Mouse (Mus musculus): ENCODE measurements at regions not wholly inside any gene's neighbourhood (a gene's known extent, or its start where the extent isn't known, plus 50 kb on each side); places are given as distances from the start of the nearest gene placed in this dataset.

- no peak for DNase-seq
Observed at GRCm38 (mm10) chr1:165086131-165086530, 74.4 kb downstream of the Tbx19 start.

DNA sequence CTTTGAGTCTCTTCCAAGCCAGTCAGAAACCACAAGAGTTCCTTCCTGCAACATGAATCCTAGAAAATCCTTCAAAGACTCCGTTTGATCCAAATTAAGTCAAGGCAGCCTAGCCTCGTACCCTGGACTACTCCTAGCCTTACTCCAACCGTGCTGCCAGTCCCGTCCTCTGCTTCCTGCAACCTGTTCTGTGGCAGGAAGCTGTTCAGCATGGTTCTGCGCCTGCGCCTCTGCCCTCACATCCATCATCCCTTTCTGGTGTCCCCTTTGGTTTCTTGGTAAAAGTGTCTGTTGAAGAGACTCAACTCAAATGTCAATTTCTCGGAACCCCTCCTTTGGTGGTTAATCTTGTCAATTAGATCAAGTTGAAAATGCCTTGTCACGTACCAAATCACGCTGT is 75.8 kb downstream of the Tbx19 start:
- no peak for DNase-seq

DNA sequence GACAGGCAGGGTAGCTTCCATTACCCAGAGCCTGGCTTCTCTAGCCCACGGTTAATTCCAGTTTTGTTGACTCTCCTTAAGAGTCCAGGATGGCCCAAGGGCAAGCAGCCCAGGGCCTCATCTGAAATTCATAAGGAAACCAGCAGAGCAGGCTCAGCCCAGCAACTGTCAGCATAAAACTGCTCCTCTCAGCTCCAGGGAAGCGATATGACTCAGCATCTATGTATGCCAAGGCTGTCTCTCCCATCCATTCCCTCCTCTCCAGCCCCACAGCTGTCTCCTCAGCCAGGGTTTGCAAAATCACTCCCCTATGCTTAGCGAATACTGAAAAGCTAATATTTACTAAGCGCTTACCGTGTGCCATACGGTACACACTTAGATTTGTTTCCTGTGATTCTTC is 76.4 kb downstream of the Tbx19 start:
- DNase-seq = no peak

DNA sequence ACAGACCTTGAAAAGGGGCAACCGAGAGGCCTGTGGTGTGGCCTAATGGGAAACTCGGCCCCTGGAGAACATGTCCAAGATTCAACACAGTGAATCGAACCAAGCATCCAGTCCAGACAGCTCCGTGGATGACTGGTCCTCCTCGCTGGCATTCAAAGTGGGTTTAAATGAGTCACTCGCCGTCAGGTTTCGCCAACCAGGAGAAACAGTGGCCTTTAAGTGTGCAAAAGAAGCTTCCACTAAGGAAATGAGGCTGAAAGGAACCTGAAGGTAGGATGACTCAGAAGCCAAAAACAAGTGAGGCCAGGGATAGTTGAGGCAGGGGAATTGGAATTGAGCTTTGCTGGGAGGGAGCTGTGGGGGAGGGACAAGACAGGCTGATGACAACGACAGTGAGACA is 80.2 kb downstream of the Tbx19 start:
- DNase-seq = no peak

- no peak for DNase-seq
Observed at GRCm38 (mm10) chr1:165077313-165077712, 83.3 kb downstream of the Tbx19 start.

DNA sequence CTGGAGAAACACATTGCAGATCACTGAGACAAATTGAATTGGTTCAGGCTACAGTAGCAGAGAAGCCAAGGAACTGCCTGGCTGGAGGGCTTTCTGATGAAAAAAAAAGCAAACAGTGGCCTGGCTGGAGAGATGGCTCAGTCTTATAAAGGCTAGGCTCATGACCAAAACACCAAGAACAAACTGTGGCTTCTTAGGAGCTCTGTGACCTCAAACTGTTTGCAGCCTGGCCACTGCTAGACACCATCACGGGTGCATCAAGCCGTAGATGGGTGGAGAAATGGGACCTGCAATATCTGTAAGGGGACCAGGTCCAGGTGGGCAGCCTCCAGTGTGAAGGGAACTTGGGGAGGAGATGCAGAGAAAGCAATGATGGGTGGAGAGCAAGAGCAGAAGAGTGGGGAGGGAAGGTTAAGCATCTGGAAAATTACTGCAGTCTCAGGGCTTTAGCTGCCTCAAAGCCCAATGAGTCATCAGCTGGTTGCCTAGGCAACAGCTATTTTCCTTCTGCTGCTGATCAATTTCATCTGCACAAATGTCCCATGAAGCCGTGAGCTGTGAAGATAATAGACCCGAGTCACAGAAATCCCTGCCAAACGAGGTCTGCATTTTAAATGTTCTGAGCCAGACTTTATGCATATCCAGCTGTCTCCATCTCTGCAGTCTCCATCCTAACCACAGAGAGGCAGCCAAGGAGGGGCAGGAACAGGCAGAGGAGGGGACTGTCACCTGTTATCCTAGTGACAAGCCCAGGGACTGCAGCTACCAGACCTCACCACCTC is 85.1 kb downstream of the Tbx19 start:
- DNase-seq = no peak

- DNase-seq = no peak
Observed at GRCm38 (mm10) chr1:165071831-165072491, 88.6 kb downstream of the Tbx19 start.

DNA sequence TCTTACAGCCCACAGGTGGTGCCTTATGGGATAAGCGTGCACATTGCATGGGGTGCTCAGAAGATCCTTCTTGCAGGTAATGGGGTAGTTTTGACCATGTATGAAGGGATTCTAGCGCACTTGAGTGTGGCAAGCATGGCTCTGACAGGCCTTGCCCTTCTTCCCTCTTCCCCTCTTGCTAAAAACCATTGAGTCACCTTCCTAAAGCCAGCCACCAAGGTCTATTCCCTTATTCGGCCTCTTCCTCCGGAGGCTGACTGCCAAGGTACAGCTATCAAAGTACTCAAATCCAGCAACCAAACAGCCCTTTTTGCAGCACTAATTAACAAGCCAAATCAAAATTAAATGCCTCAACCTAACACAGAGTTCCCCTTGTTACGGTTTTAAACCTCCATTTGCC is 95.6 kb downstream of the Tbx19 start:
- DNase-seq = no peak

DNA sequence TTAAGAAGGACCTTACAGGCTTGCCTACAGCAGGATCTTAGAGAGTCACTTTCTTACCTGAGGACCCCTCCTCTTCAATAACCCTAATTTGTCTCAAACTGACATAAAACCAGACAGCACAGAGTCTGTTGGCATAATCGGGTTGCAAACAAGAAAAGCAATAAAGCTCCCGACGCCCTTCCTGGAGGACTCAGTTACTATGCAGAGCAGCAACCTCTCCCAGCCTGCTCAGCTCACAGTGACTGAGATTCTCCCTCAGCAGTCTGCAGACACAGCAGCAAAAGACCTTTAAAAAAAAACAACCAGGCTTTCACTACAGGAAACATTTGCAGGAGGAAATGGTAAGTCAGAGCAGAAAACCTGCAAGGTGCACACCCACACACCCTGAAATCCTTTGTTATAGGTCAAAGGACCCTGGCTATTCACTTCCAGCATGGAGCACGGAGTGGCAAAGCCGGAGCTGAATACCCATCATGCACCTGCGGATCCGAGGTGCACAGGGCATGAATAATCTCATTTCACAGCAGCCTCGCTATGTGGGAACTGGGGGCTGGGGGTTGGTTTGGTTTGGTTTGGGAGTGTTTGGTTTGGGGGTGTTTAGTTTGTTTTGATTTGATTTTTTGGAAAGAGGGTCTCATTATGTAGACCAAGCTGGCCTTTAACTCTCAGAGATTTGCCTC is 97.6 kb downstream of the Tbx19 start:
- no peak for DNase-seq

DNA sequence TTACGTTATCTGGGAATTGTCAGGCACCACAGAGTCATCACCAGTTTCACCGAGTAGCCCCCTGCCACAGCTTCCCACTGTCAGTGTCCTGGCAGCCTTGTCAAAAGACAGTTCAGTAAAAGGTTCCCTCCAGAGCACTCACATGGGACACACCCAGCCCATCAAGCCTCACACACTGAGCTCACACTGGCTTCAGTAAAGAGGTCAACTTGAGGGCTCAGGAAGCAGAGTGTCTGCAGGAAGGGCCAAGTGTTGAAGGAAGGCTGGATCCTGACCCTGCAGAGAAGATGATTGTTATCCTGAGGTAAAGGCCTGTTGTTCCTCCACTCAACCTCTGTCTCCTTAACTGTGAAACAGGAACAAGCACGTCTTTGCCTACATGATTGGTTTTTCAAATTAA is 99.2 kb downstream of the Tbx19 start:
- no peak for DNase-seq

GRCm38 (mm10) chr1:165054245-165054644 is 106.3 kb downstream of the Tbx19 start:
- no peak for DNase-seq

DNA sequence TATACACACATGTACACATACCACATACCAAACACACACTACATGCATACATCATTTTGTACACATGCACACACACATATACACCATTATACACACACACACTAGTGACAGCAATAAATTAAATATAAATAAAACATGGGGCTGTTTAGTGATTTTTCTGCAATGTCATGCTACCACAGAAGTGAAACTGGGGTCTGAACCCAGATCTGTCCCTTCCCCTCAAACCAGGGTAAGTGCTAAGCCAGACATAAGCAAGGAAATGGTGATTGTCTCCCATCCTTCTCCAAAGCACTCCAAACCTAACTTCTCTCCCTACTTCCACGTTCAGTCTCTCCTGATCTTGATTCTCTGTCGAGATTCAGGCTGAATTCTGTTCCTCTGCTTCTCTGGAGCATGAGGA is 109.3 kb downstream of the Tbx19 start:
- DNase-seq = no peak

DNA sequence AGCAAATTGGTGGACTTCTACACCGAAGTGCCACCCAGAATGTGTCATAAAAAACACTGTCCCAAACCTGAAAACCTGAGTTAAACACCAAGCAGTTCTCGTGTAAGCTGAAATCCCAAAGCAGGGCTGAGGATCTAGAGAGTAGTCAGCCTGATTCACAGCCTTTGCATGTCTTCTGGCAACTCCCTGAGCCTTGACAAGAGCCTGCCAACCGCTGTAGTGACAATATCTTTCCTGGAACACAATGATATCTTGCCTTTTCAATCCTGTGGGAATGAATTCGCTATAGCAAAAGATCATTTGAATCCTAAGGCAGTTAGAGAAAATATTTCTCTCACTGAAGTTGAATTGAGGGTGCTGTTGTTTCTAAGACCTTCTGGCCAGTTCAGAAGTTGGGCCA is 110.4 kb downstream of the Tbx19 start:
- no peak for DNase-seq

DNA sequence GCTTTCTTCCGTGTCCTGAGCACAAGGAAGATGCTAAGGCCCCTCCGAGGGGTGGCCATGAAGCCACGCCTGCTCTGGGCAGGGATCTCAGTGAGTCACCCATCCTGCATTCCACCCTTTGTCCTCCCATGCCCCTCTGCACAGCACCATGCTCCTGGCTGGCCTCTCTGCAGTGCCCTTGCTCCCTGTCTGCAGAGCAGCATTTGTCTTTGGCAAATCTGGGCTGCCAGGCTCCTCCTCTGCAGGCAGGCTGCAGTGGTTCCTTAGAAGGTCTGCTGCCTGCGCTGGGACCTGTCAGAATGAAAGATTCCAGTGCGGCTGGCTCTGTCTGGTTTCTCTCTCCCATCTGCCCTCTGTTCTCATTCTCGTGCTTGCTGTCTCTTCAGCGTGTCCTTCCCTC is 111.3 kb upstream of the Xcl1 start:
- DNase-seq = peak in 1 of 2 experiments; percentile 2

GRCm38 (mm10) chr1:165046056-165046455 is 110.7 kb upstream of the Xcl1 start:
- DNase-seq = peak in 1 of 2 experiments; percentile 4

GRCm38 (mm10) chr1:165043361-165043760 is 108.0 kb upstream of the Xcl1 start:
- no peak for DNase-seq

- no peak for DNase-seq
Observed at GRCm38 (mm10) chr1:165042105-165042504, 106.8 kb upstream of the Xcl1 start.

GRCm38 (mm10) chr1:165036631-165037030 is 101.3 kb upstream of the Xcl1 start:
- DNase-seq = no peak

DNA sequence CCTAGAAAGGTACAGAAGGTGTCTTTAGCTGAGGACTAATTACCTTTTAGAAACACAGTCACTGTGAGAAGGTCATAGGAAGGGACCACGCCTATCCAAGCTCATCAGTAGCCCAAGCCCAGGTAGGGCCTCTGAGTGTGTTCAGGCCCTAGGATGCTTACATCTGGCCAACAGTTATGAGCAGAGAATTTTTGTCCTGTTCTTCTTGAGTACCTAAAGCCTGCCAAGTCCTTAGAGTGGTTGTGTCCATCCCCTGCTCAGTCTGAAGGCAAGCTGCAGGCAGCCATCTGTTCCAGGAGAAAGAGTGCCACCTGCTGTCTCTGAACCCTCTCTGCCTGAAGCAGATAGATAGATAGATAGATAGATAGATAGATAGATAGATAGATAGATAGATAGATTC is 100.3 kb upstream of the Xcl1 start:
- peak; percentile 41 to 62 for DNase-seq

GRCm38 (mm10) chr1:165020960-165021563 is 85.7 kb upstream of the Xcl1 start:
- DNase-seq = no peak

- DNase-seq = no peak
Observed at GRCm38 (mm10) chr1:165018692-165019309, 83.5 kb upstream of the Xcl1 start.

DNA sequence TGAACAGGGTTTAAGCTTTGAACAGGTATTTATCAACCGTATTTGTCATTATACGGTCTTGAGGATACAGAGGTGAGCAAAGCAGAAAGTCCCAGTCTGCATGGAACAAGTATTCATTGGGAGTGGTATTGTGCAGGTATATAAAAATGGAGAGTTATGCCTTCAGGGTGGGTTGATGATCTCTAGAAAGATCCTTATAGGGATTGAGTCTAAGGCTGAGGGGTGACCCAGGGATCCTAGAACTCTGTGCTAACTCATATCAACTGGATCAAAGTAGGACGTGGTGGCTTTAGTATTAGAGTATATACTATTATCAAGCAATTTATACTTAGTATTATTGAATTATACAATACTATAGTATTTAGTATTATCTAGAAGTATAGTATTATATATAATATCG is 82.9 kb upstream of the Xcl1 start:
- no peak for DNase-seq

DNA sequence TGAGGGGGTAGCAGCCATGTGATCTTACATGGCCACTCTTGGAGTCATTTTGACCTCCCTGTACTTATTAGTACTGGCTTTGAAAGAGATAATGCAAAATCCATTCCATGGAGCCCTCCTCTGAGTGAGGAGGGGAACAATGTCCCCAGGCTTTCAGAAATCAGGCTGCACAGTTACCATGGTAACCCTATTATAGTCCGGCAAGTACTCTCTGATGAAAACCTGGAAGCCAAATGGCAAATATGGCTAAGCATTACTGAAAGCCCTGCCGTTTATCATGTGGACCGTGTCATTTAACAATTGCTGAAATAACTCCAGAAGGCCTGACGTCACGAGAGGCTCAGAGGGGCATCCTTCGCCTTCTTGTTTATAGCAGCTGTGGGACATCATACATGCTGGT is 82.5 kb upstream of the Xcl1 start:
- no peak for DNase-seq

Measured in kidney, postnatal 36 days (tissue).